Mouse (Mus musculus) heart, adult 9 months (tissue): Measurements from ENCODE around the gene Myocd.

ENCODE experiments used
- DNase-seq, 2 experiments: peaks; one replicate each; pipeline ENCODE4 v3.0.0; 2022; ENCODE audit warnings: low spot score in 2 of 2

Gene Myocd

DNA sequence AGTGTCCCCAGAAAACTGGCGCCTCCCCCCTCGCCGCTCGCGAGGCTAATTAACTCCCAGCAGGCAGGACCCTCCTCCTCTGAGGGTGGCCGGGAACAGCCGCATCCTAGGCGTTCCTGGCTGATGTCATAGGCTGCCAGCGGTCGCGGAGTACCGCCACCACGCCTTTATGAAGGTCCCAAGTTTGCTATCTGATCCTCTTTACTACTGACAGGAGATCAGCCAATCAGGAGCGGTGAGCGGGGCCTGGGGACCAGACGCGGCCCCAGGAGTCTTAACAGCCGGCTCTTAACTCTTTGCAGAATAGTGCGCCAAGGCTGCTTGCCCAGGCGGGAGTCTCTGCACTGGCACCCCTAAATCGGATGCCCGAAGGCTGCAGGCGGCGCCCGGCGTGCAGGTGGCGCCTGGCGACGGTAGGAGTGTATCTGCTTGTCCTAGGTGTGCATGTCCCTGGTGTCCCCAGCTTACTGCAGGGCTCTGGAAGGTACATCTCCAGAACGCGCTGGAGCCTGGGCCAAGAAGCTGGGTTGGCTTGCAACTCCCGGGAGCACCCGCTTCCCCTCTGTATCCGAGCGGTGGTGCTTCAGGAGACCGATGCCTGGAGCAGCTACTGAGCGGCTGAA is at the start of gene Myocd:
TSS of gene Myocd (minus strand) at position 139 of the 623 bp plus-strand sequence.
- DNase-seq = peak; percentile 63 to 73

DNA sequence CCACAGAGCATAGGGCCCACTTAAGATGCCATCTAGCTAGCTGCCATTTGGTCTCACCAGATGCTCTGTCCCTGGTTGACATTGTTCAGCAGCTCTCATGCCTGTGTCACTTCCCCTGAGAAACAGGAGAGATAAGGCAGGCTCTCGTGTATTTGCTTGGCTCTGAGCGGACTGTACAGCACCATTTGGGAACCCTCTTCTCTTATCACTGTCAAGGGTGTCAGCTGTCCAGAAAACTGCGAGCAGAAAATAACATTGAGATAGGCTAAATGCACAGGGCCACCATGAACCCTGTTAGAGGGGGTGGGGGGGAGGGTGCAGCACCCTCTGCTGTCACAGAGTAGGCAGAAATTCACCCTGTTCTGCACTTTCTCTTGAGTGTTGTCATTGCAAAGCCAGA is 34.0 kb upstream of the Myocd start:
- peak; percentile 74 to 82 for DNase-seq

DNA sequence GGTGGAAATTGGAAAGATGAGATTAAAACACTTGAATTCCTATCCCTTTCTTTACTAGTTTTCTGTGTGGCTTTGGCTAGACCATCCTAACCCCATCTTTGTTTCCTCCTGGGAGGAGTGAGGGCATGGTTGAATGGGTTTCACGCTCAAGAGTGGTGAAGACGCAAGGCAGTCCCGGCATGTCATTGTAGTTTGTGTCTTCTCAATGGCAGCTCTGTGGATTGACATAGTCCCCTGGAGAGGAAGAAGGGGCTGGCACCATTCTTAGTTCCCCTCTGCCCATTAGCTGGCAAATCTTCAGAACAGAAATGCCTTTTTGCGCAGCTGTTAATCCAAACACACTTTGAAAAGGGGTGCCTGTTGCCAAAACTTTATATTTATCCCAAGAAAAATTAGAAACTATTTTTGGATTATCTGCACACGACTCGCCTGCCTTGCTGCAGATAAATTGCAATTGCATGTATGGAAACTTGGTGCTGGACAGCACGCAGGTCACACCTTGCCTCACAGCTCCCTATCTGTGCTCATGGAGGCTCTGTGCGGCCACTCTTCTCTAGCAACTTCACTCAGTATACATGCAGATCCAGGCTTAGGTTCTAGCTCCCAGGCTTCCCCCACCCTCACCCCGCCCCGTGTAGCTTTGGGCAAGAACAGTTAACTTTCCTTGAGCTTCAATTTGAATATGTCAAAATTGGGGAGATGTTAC is 24.5 kb upstream of the Myocd start:
- DNase-seq = no peak

GRCm38 (mm10) chr11:65292994-65293393 is 23.2 kb upstream of the Myocd start:
- DNase-seq = no peak

GRCm38 (mm10) chr11:65287706-65288105 is 17.9 kb upstream of the Myocd start:
- DNase-seq = no peak

DNA sequence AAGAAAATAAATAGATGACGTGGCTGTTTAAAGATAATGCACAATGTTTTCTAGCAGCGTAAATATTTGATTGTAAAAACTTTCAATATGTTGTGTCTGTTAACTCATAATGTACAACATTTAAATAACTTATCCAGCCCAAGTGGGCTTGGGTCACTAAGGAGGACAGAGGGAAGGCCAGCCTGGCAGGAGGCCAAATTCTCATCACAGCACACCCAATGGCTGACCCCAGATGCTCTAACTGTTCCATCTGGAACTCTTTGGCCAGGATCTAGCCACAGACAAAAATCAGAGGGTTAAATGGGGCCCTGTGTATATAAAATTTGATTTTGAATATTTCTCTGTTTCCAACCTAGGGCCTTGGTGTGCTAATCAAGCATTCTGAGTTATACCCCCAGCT is 16.4 kb upstream of the Myocd start:
- DNase-seq = no peak

GRCm38 (mm10) chr11:65275441-65275840 is 5.7 kb upstream of the Myocd start:
- no peak for DNase-seq

- peak in 1 of 2 experiments; percentile 24 for DNase-seq
These were observed 1.2 kb upstream of the Myocd start for GRCm38 (mm10) chr11:65271000-65271399.

DNA sequence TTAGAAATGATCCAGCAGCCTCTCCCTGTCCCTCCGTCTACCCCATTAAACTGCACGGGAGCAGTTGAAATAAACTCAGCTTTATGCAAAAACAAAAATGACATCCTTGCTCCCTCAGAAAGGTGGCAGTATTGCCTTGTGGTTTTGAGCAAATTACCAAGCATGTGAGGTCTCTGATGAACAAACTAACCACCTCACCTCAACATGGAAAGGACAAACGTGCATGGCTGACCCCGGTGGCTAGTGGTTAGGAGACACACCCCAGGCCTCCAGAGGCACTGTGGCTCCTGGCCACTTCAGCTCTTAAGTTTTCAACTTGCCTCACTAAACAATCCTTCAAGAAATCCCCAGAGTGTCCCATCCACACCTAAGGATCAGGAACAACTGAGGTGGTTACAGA is 1.5 kb downstream of the Myocd start:
- peak; percentile 15 to 44 for DNase-seq

- DNase-seq = peak; percentile 15 to 40
These were observed 6.3 kb downstream of the Myocd start for GRCm38 (mm10) chr11:65263466-65263865.

GRCm38 (mm10) chr11:65258997-65259396 is 10.8 kb downstream of the Myocd start:
- DNase-seq = no peak

GRCm38 (mm10) chr11:65256143-65256542 is 13.6 kb downstream of the Myocd start:
- no peak for DNase-seq

DNA sequence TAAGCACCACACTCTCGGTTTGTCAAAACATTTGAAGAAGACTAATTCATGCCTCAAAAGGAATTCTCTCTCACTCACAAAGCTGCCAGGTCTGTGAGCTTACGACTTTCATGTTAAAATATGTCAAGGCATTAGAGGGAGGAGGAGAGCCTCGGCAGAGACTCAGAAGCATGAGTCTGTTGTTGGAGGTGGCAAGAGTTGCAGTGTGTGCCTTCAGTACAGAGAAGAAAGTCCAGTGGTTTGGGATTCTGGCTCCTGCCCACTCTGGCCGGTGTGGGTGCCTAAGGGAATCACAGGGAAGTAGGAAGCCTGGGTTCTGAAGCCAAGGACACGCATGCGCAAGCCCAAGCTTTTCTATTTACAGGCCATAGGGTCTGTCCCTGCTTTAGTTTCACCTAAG is 14.2 kb downstream of the Myocd start:
- DNase-seq = no peak

DNA sequence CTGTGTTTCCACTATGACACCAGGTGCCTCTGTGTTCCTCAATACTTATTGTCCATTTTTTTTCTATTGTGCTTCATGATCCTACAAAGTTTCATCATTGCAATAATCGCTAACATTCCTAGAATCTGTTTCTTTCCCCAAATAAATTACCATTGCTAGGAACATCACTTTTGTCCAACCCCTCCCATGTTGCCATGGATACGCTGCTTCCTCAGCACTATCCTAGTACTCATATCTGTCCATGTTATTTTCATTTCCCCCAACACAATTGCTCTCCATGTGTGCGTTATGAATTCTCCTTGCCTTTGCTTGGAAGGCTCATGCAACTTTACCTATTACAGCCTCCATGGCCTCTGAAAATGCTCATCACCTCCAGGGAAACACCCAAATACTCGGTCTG is 19.4 kb downstream of the Myocd start:
- DNase-seq = no peak

GRCm38 (mm10) chr11:65246301-65247054 is 23.3 kb downstream of the Myocd start:
- DNase-seq = no peak

GRCm38 (mm10) chr11:65243593-65243992 is 26.2 kb downstream of the Myocd start:
- DNase-seq = peak; percentile 68 to 72

- DNase-seq = no peak
These were observed 29.3 kb downstream of the Myocd start for GRCm38 (mm10) chr11:65240521-65240920.

GRCm38 (mm10) chr11:65237896-65238295 is 31.9 kb downstream of the Myocd start:
- no peak for DNase-seq

DNA sequence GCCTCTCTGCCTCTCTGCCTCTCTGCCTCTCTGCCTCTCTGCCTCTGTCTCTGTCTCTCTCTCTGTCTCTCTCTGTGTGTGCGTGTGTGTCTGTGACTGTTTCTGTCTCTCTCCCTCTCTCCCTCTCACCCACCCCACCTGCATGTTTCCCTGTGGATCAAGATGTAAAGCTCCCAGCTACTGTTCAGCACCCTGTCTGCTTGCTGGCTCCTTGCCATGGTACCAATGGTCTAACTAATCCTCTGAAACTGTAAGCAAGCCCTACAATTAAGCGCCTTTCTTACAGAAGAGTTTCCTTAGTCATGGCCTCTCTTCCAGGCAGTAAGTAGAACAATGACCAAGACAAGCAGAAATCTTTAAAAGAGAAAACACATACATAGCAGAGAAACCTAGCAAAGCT is 32.9 kb downstream of the Myocd start:
- no peak for DNase-seq

DNA sequence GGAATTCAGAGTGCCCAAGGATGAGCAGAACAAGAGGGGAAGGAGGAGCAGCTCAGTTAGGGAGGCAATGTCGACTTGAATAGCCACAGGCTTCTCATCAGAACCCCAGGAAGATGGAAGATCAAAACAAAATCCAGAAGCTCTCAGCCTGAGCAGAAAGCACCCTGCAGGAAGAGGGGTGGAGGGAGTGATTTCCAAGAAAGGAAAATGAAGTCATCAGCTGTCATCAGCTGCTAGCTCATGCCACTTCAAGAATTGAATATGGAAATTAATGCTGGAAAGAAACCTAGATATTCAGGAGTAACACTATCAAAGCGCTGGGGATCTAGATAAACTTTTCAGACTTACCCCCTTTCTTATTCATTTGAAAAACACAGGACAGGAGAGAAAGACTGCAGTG is 34.4 kb downstream of the Myocd start:
- DNase-seq = no peak

DNA sequence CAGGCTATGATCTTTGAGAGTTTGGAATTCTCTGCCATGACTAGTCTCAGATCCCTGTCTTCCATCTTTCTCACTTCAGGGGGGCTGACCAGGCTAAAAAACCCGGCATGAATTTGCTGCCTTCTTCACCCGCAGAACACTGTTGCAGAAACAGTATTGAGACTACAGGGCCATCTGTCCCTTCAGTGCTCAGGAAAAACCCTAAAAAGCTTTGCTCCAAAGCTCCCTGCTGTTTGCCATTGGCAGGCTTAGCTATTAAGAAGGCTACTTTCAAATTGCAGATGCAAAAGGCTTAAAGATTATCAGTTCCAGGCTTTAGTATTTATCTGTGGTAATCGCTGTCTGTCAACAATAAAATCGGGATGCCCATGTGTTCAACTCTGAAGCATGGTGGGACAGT is 38.0 kb downstream of the Myocd start:
- DNase-seq = no peak

- peak; percentile 46 to 64 for DNase-seq
These were observed 43.0 kb downstream of the Myocd start for GRCm38 (mm10) chr11:65226766-65227165.
